Mouse (Mus musculus) intestine, postnatal 0 days (tissue): Measurements from ENCODE around the gene Synj2. TPM values are rescaled to one million over a fixed set of nuclear protein-coding genes. Genes with fewer than 3 reads are reported as not detected.

Experiments used
- ATAC-seq: fragments of 200-750 bp; cut with Nextera tagmentation; 2 replicates; pipeline ENCODE4 v1.8.0; 2017; ENCODE audit warnings: mild to moderate bottlenecking, moderate TSS enrichment, moderate library complexity
- H3K27ac ChIP-seq: fragments of 300-500 bp; sonication (generic); 2 replicates; pipeline ENCODE4 v1.5.1; 2014; ENCODE audit warnings: mild to moderate bottlenecking, low read depth, low read length, moderate library complexity
- H3K27me3 ChIP-seq: fragments of 300-500 bp; sonication (generic); replicated peaks from 2 replicates; pipeline ENCODE4 v1.6.1; 2014; ENCODE audit warnings: low read length, mixed read lengths; ENCODE audit not compliant: control insufficient read depth, insufficient read depth
- H3K36me3 ChIP-seq: fragments of 300-500 bp; sonication (generic); 2 replicates; pipeline ENCODE4 v1.6.1; 2014; ENCODE audit warnings: mild to moderate bottlenecking, moderate library complexity; ENCODE audit not compliant: control insufficient read depth, insufficient read depth
- H3K4me1 ChIP-seq: fragments of 300-500 bp; sonication (generic); replicated peaks from 2 replicates; pipeline ENCODE4 v1.6.1; 2014; ENCODE audit warnings: antibody characterized with exemption, low read length, mixed read lengths; ENCODE audit not compliant: control insufficient read depth, insufficient read depth
- H3K4me2 ChIP-seq: fragments of 300-500 bp; sonication (generic); replicated peaks from 2 replicates; pipeline ENCODE4 v1.6.1; 2014; ENCODE audit warnings: low read depth, mild to moderate bottlenecking, moderate library complexity
- H3K4me3 ChIP-seq: fragments of 300-500 bp; sonication (generic); 2 replicates; pipeline ENCODE4 v1.5.1; 2014; ENCODE audit warnings: low read depth, low read length
- H3K9ac ChIP-seq: fragments of 300-500 bp; sonication (generic); 2 replicates; pipeline ENCODE4 v1.6.1; 2014; ENCODE audit warnings: mild to moderate bottlenecking, low read depth, low read length
- H3K9me3 ChIP-seq: fragments of 300-500 bp; sonication (generic); 2 replicates; pipeline ENCODE4 v1.6.1; 2016; ENCODE audit warnings: mixed run types; ENCODE audit not compliant: control insufficient read depth
- CTCF ChIP-seq: sonication (generic); IDR thresholded peaks from 2 replicates; pipeline ENCODE4 v1.5.1; 2016; ENCODE audit warnings: low read depth, mild to moderate bottlenecking, control low read depth, antibody characterized with exemption, moderate library complexity
- WGBS: fragments of 180-500 bp; shearing (Covaris S2); extraction: QIAGEN DNeasy Blood & Tissue Kit; methylation state at CpG from one replicate; pipeline ENCODE4 v1.1.7; 2014; 5-methylcytosine and 5-hydroxymethylcytosine counted together
- polyA plus RNA-seq: library from polyadenylated mRNA; unstranded; fragments of >200 nt; fragmentation: Nextera tagmentation; extraction: Ambion mirVana; gene quantifications from 2 replicates; pipeline ENCODE4 v1.2.1, GENCODE M21; 2015

Synj2 gene
- polyA plus RNA-seq, 1 experiment from 2014 or later: 2.6 TPM

- Histone ChIP-seq H3K4me1 (no peaks in the 10 kb centered on the region), H3K4me2 (no peak overlapping the region), H3K4me3 (no peak overlapping the region), H3K27ac (no peak overlapping the region), H3K9me3 (no peaks in the 10 kb centered on the region), H3K36me3 (peaks cover 13% of the 10 kb centered on the region; the same call in 1 of the 2 replicates), H3K27me3 (no peaks in the 10 kb centered on the region), H3K9ac (no peak overlapping the region)
- TF ChIP-seq CTCF: no peak
- no peak for ATAC-seq
These were observed 57.1 kb downstream of the Synj2 start for GRCm38 (mm10) chr17:5998235-5998500.

GRCm38 (mm10) chr17:5999039-5999543, 58.0 kb downstream of the Synj2 start:
- H3K9ac ChIP-seq: no peak overlapping the region
- H3K4me3 ChIP-seq: no peak overlapping the region
- H3K27ac ChIP-seq: no peak overlapping the region
- H3K9me3 ChIP-seq: no peaks in the 10 kb centered on the region
- 72% methylated on average over 5 of the region's 5 CpGs for WGBS
- peaks cover 19% of the 10 kb centered on the region; the same call in 1 of the 2 replicates for H3K36me3 ChIP-seq
- H3K4me1 ChIP-seq: no peaks in the 10 kb centered on the region
- no peak overlapping the region for H3K4me2 ChIP-seq
- no peak for ATAC-seq
- H3K27me3 ChIP-seq: no peaks in the 10 kb centered on the region
- no peak for TF ChIP-seq CTCF

GRCm38 (mm10) chr17:6000864-6001319, 59.8 kb downstream of the Synj2 start:
- H3K27me3 ChIP-seq: no peaks in the 10 kb centered on the region
- no peak for TF ChIP-seq CTCF
- H3K36me3 ChIP-seq: peaks cover 19% of the 10 kb centered on the region; the same call in 1 of the 2 replicates
- WGBS: 78% methylated on average over 8 of the region's 8 CpGs
- peaks cover 8% of the 10 kb centered on the region; the same call in 1 of the 2 replicates for H3K4me1 ChIP-seq
- no peaks in the 10 kb centered on the region for H3K9me3 ChIP-seq
- no peak overlapping the region for H3K9ac ChIP-seq
- H3K4me3 ChIP-seq: no peak overlapping the region
- no peak for ATAC-seq
- H3K27ac ChIP-seq: no peak overlapping the region
- no peak overlapping the region for H3K4me2 ChIP-seq

- H3K4me1 ChIP-seq: peaks cover 13% of the 10 kb centered on the region
- ATAC-seq: no peak
- H3K9ac ChIP-seq: no peak overlapping the region
- H3K4me3 ChIP-seq: no peak overlapping the region
- peaks cover 19% of the 10 kb centered on the region; the same call in 1 of the 2 replicates for H3K36me3 ChIP-seq
- no peak overlapping the region for H3K4me2 ChIP-seq
- TF ChIP-seq CTCF: no peak
- H3K27me3 ChIP-seq: no peaks in the 10 kb centered on the region
- WGBS: 91% methylated on average over 6 of the region's 6 CpGs
- no peaks in the 10 kb centered on the region for H3K9me3 ChIP-seq
- H3K27ac ChIP-seq: no peak overlapping the region
These were observed 60.3 kb downstream of the Synj2 start for GRCm38 (mm10) chr17:6001389-6001788.

GRCm38 (mm10) chr17:6001836-6002235, 60.8 kb downstream of the Synj2 start:
- TF ChIP-seq CTCF: no peak

GRCm38 (mm10) chr17:6002563-6002962, 61.5 kb downstream of the Synj2 start:
- TF ChIP-seq CTCF: no peak

More at GRCm38 (mm10) chr17:6001836-6002235, 60.8 kb downstream of the Synj2 start:
- H3K4me2 ChIP-seq: no peak overlapping the region
- no peak overlapping the region for H3K27ac ChIP-seq
- H3K27me3 ChIP-seq: no peaks in the 10 kb centered on the region
- no peak overlapping the region for H3K4me3 ChIP-seq
- WGBS: 54% methylated on average over 7 of the region's 7 CpGs
- H3K9ac ChIP-seq: no peak overlapping the region
- no peak for ATAC-seq
- peaks cover 15% of the 10 kb centered on the region for H3K4me1 ChIP-seq
- peaks cover 15% of the 10 kb centered on the region; the same call in 1 of the 2 replicates for H3K36me3 ChIP-seq
- H3K9me3 ChIP-seq: no peaks in the 10 kb centered on the region

GRCm38 (mm10) chr17:6003661-6004060, 62.6 kb downstream of the Synj2 start:
- H3K9ac ChIP-seq: no peak overlapping the region
- H3K4me1 ChIP-seq: peaks cover 15% of the 10 kb centered on the region
- H3K36me3 ChIP-seq: peaks cover 10% of the 10 kb centered on the region; the same call in 1 of the 2 replicates
- WGBS: 90% methylated on average over 6 of the region's 6 CpGs
- no peak overlapping the region for H3K27ac ChIP-seq
- no peak for TF ChIP-seq CTCF
- ATAC-seq: no peak
- H3K27me3 ChIP-seq: no peaks in the 10 kb centered on the region
- no peak overlapping the region for H3K4me2 ChIP-seq
- H3K9me3 ChIP-seq: no peaks in the 10 kb centered on the region
- H3K4me3 ChIP-seq: no peak overlapping the region

More at GRCm38 (mm10) chr17:6002563-6002962, 61.5 kb downstream of the Synj2 start:
- whole genome bisulfite sequencing: 94% methylated on average over 6 of the region's 6 CpGs
- no peak for ATAC-seq
- no peak overlapping the region for H3K4me2 ChIP-seq
- no peaks in the 10 kb centered on the region for H3K27me3 ChIP-seq
- H3K4me3 ChIP-seq: no peak overlapping the region
- peaks cover 15% of the 10 kb centered on the region for H3K4me1 ChIP-seq
- peaks cover 10% of the 10 kb centered on the region; the same call in 1 of the 2 replicates for H3K36me3 ChIP-seq
- no peak overlapping the region for H3K9ac ChIP-seq
- no peaks in the 10 kb centered on the region for H3K9me3 ChIP-seq
- H3K27ac ChIP-seq: no peak overlapping the region
